Mouse (Mus musculus) CH12.LX (cell line): Measurements from ENCODE around the gene Tubd1. TPM values are rescaled to one million over a fixed set of nuclear protein-coding genes. Genes with fewer than 3 reads are reported as not detected.
A peak's percentile ranks its signal among the peaks of the same experiment; 100 is the strongest.

Source experiments
- DNase-seq: peaks from one replicate; pipeline ENCODE4 v3.0.0-alpha.2; 2013; ENCODE audit errors: extremely low read depth
- H3K27ac ChIP-seq: 2 replicates; pipeline ENCODE4 v1.5.1; 2012; ENCODE audit warnings: low read depth, mild to moderate bottlenecking, control low read depth, moderate library complexity; ENCODE audit not compliant: insufficient read depth
- H3K27me3 ChIP-seq: replicated peaks from 2 replicates; pipeline ENCODE3; 2012; ENCODE audit warnings: inconsistent platforms
- H3K36me3 ChIP-seq, 2 experiments: replicated peaks in 1 of 2; 2 replicates each; pipeline versions ENCODE3 to v1.6.1; 2012; ENCODE audit warnings: inconsistent platforms in 1 of 2, low read length in 1 of 2, mild to moderate bottlenecking in 1 of 2, mixed read lengths in 1 of 2, moderate library complexity in 1 of 2; ENCODE audit not compliant: control insufficient read depth in 1 of 2, insufficient read depth in 1 of 2
- H3K4me1 ChIP-seq, 2 experiments: 2 replicates each; pipeline ENCODE4 v1.6.1; 2012; ENCODE audit warnings: inconsistent platforms in 1 of 2, moderate library complexity in 1 of 2; ENCODE audit not compliant: insufficient read depth in 2 of 2, control insufficient read depth in 1 of 2
- H3K4me2 ChIP-seq: 2 replicates; pipeline ENCODE4 v1.6.1; 2012; ENCODE audit warnings: low read depth, mild to moderate bottlenecking, control low read depth; ENCODE audit not compliant: poor library complexity, insufficient read depth, severe bottlenecking
- H3K4me3 ChIP-seq, 3 experiments: fragments of 150-350 bp in 1 of 3; sonication (generic) in 1 of 3; replicated peaks in 1 of 3; 2 replicates each; pipeline versions ENCODE3 to v1.5.1; 2011 to 2012; ENCODE audit warnings: low read depth in 2 of 3, low read length in 2 of 3, mild to moderate bottlenecking in 2 of 3, moderate library complexity in 2 of 3, control low read depth in 1 of 3, improper control_type of control experiment in 1 of 3, inconsistent platforms in 1 of 3, mixed read lengths in 1 of 3; ENCODE audit not compliant: poor library complexity in 1 of 3
- H3K79me2 ChIP-seq: replicated peaks from 2 replicates; pipeline ENCODE4 v1.6.1; 2012; ENCODE audit warnings: mild to moderate bottlenecking, moderate library complexity; ENCODE audit not compliant: control insufficient read depth, poor library complexity, insufficient read depth, severe bottlenecking; ENCODE audit errors: extremely low read depth
- H3K9ac ChIP-seq: 2 replicates; pipeline ENCODE4 v1.6.1; 2012; ENCODE audit warnings: low read depth, mild to moderate bottlenecking, control low read depth, moderate library complexity; ENCODE audit not compliant: insufficient read depth
- H3K9me3 ChIP-seq: replicated peaks from 2 replicates; pipeline ENCODE3; 2012; ENCODE audit warnings: low read length, inconsistent platforms, mixed read lengths
- BHLHE40 ChIP-seq: IDR thresholded peaks from 2 replicates; pipeline ENCODE4 v1.6.1; 2011; ENCODE audit warnings: mild to moderate bottlenecking, low read depth, low read length, improper control_type of control experiment
- CHD2 ChIP-seq: IDR thresholded peaks from 2 replicates; pipeline ENCODE4 v1.6.1; 2011; ENCODE audit warnings: low read length, improper control_type of control experiment
- E2F4 ChIP-seq: IDR thresholded peaks from 2 replicates; pipeline ENCODE4 v1.6.1; 2011; ENCODE audit warnings: low read depth, low read length, improper control_type of control experiment; ENCODE audit not compliant: insufficient replicate concordance
- ELF1 ChIP-seq: IDR thresholded peaks from 2 replicates; pipeline ENCODE4 v1.6.1; 2014; ENCODE audit warnings: low read depth, mild to moderate bottlenecking, inconsistent platforms, low read length, improper control_type of control experiment
- EP300 ChIP-seq: IDR thresholded peaks from 2 replicates; pipeline ENCODE4 v1.6.1; 2011; ENCODE audit warnings: low read length, improper control_type of control experiment
- HCFC1 ChIP-seq: IDR thresholded peaks from 2 replicates; pipeline ENCODE4 v1.6.1; 2012; ENCODE audit warnings: low read depth, mild to moderate bottlenecking, inconsistent platforms, low read length, improper control_type of control experiment
- IRF4 ChIP-seq: IDR thresholded peaks from 2 replicates; pipeline ENCODE4 v1.6.1; 2014; ENCODE audit warnings: low read depth, mild to moderate bottlenecking, inconsistent platforms, low read length, improper control_type of control experiment
- KAT2A ChIP-seq: IDR thresholded peaks from 2 replicates; pipeline ENCODE4 v1.6.1; 2012; ENCODE audit warnings: low read length, improper control_type of control experiment, inconsistent platforms; ENCODE audit not compliant: insufficient replicate concordance
- MAFK ChIP-seq: IDR thresholded peaks from 2 replicates; pipeline ENCODE4 v1.6.1; 2011; ENCODE audit warnings: low read length, improper control_type of control experiment; ENCODE audit not compliant: insufficient replicate concordance
- MAZ ChIP-seq: IDR thresholded peaks from 2 replicates; pipeline ENCODE4 v1.6.1; 2012; ENCODE audit warnings: low read depth, mild to moderate bottlenecking, inconsistent platforms, low read length, improper control_type of control experiment, moderate library complexity
- NELFE ChIP-seq: IDR thresholded peaks from 2 replicates; pipeline ENCODE4 v1.6.1; 2011; ENCODE audit warnings: low read depth, low read length, improper control_type of control experiment
- NRF1 ChIP-seq: IDR thresholded peaks from 2 replicates; pipeline ENCODE4 v1.6.1; 2014; ENCODE audit warnings: low read depth, mild to moderate bottlenecking, inconsistent platforms, low read length, improper control_type of control experiment, moderate library complexity
- RAD21 ChIP-seq: IDR thresholded peaks from 2 replicates; pipeline ENCODE4 v1.6.1; 2011; ENCODE audit warnings: low read depth, mild to moderate bottlenecking, low read length, improper control_type of control experiment, moderate library complexity
- RCOR1 ChIP-seq: conservative IDR thresholded peaks from 2 replicates; pipeline ENCODE4 v1.6.1; 2012; ENCODE audit warnings: low read depth, mild to moderate bottlenecking, inconsistent platforms, low read length, improper control_type of control experiment
- SIN3A ChIP-seq: IDR thresholded peaks from 2 replicates; pipeline ENCODE4 v1.6.1; 2012; ENCODE audit warnings: low read length, improper control_type of control experiment, inconsistent platforms
- SMC3 ChIP-seq: IDR thresholded peaks from 2 replicates; pipeline ENCODE4 v1.6.1; 2011; ENCODE audit warnings: low read depth, low read length, improper control_type of control experiment
- TBP ChIP-seq: conservative IDR thresholded peaks from 2 replicates; pipeline ENCODE4 v1.6.1; 2011; ENCODE audit warnings: low read depth, low read length, improper control_type of control experiment
- USF1 ChIP-seq: IDR thresholded peaks from 2 replicates; pipeline ENCODE4 v1.6.1; 2014; ENCODE audit warnings: low read depth, mild to moderate bottlenecking, inconsistent platforms, low read length, improper control_type of control experiment
- ZKSCAN1 ChIP-seq: IDR thresholded peaks from 2 replicates; pipeline ENCODE4 v1.6.1; 2012; ENCODE audit warnings: low read depth, inconsistent platforms, low read length, improper control_type of control experiment, borderline replicate concordance
- dilution Hi-C: fragments of 300-500 bp; cut with MboI; formaldehyde crosslinking; loops from 2 replicates; pipeline ENCODE4 v1.14.3; 2020; ENCODE audit warnings: low sequenced_read_pairs; ENCODE audit not compliant: extremely low pct_unique_long_range_greater_than_20kb, extremely low pct_ligation_motif_present
- in situ Hi-C: fragments of 300-500 bp; cut with MboI; formaldehyde crosslinking; loops from 3 replicates; pipeline ENCODE4 v1.14.3; 2019; ENCODE audit warnings: low sequenced_read_pairs, low pct_ligation_motif_present, low pct_unique_long_range_greater_than_20kb, mixed read lengths
- polyA plus RNA-seq: library from polyadenylated mRNA; unstranded; fragments of >175 nt; gene quantifications from 2 replicates; pipeline ENCODE4 v1.2.1, GENCODE M21; 2012; ENCODE audit warnings: low read depth; ENCODE audit not compliant: insufficient read length
- total RNA-seq, 2 experiments: library from RNA; depleted of rRNA; stranded (reverse); fragments of 300-350 nt in 1 of 2; fragments of >200 nt in 1 of 2; gene quantifications; 2 replicates each; pipeline ENCODE4 v1.2.3; 2012 to 2014

Gene Tubd1
- total and polyA plus RNA-seq, 3 experiments: 9.7 to 12.6 (median 11.9) TPM

- no peak for DNase-seq
- peaks cover 7% of the 10 kb centered on the region for H3K9me3 ChIP-seq
- peaks cover 5 to 80% of the 10 kb centered on the region in 2 experiments; a peak in 3 of 4 replicates for H3K4me1 ChIP-seq
- no peak overlapping the region for H3K27ac ChIP-seq
- in situ Hi-C loops (no loop called here), dilution Hi-C loops (no loop called here)
- H3K4me2 ChIP-seq: no peak overlapping the region
- no peak overlapping the region for H3K4me3 ChIP-seq
- peaks cover 13 to 48% of the 10 kb centered on the region in 2 experiments for H3K36me3 ChIP-seq
- no peak overlapping the region for H3K9ac ChIP-seq
- no peaks in the 10 kb centered on the region for H3K27me3 ChIP-seq
- H3K79me2 ChIP-seq: no peaks in the 10 kb centered on the region
- TF ChIP-seq CHD2 (no peak), MAFK (no peak), ZKSCAN1 (no peak), SMC3 (no peak), SIN3A (no peak)
These were observed 63.1 kb downstream of the Tubd1 start for GRCm38 (mm10) chr11:86607808-86608350.

DNA sequence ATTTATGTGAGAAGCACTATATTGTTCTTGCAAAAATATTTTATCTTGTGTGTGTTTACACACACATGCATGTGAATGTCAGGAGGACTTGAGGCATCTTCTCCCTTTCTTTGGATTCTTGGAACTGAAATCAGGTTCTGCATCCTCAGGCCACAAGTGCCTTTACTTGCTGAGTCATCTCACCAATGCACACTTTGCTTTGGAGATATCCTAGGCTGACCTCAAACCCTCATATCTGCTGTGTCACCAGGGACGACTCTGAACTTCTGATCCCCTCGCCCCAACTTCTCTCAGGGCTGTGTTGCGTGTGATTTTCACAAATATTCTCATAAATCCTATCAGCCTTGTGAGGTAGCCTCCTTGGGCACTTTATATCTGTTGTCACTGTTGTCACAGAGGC lies 65.4 kb downstream of the Tubd1 start:
- no peak for DNase-seq
- in situ Hi-C loops (no loop called here), dilution Hi-C loops (no loop called here)
- H3K9me3 ChIP-seq: peaks cover 7% of the 10 kb centered on the region
- H3K27me3 ChIP-seq: no peaks in the 10 kb centered on the region
- H3K4me2 ChIP-seq: no peak overlapping the region
- H3K27ac ChIP-seq: peak overlapping the region; percentile 1; the same call in 1 of the 2 replicates
- H3K4me1 ChIP-seq: peaks cover 5 to 84% of the 10 kb centered on the region in 2 experiments; a peak in 3 of 4 replicates
- no peak overlapping the region for H3K4me3 ChIP-seq
- no peak overlapping the region for H3K9ac ChIP-seq
- H3K36me3 ChIP-seq: peaks cover 13 to 31% of the 10 kb centered on the region in 2 experiments
- TF ChIP-seq E2F4: no peak
- TF ChIP-seq BHLHE40: peak; percentile 54
- peak; percentile 90 for TF ChIP-seq MAFK
- no peak for TF ChIP-seq TBP
- TF ChIP-seq IRF4: peak; percentile 22; the same call in 1 of the 2 replicates
- TF ChIP-seq EP300: peak; percentile 36; the same call in 1 of the 2 replicates
- no peak for TF ChIP-seq SMC3
- TF ChIP-seq, all 38 proteins: peak for 4
- no peaks in the 10 kb centered on the region for H3K79me2 ChIP-seq

- H3K36me3 ChIP-seq: peaks cover 8 to 28% of the 10 kb centered on the region in 2 experiments
- in situ Hi-C loops (no loop called here), dilution Hi-C loops (no loop called here)
- H3K9ac ChIP-seq: no peak overlapping the region
- no peak overlapping the region for H3K27ac ChIP-seq
- no peaks in the 10 kb centered on the region for H3K79me2 ChIP-seq
- no peaks in the 10 kb centered on the region for H3K27me3 ChIP-seq
- peaks cover 19 to 88% of the 10 kb centered on the region in 2 experiments for H3K4me1 ChIP-seq
- no peaks in the 10 kb centered on the region for H3K9me3 ChIP-seq
- no peak overlapping the region for H3K4me2 ChIP-seq
- no peak overlapping the region for H3K4me3 ChIP-seq
- DNase-seq: no peak
- TF ChIP-seq ZKSCAN1 (no peak), RCOR1 (no peak), SMC3 (no peak), NRF1 (no peak), RAD21 (no peak), EP300 (no peak), IRF4 (no peak), MAZ (no peak), NELFE (no peak), HCFC1 (no peak), KAT2A (no peak), ELF1 (no peak), USF1 (no peak), BHLHE40 (no peak)
These were observed 67.2 kb downstream of the Tubd1 start for GRCm38 (mm10) chr11:86611991-86612390.
